Mouse (Mus musculus): ENCODE measurements around the gene Zc2hc1b.

DNA sequence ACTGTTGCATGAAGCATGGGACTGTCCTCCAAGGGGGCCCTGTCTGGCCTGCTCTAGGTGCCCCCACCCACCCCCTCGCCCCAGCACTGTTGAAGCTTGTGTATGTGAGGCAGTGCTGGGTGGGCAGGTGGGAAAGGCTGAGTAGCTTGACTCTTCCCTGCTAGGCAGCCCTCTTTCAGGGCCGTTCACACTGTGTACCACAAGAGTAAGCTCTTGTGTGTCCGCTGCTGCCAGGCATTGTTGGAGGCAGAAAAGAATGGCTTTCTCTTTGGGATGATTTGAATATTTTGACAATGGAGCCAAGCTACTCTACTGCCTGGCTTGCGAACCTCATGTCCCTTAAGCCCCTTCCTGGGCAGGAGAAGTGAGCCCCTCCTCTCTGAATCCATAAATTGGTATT, 62.8 kb downstream of the Zc2hc1b start:
- no peak for TF ChIP-seq CTCF (IDR thresholded peaks at IDR 0.05; ENCODE audit: low read depth)
- TF ChIP-seq EP300 (IDR thresholded peaks at IDR 0.05; ENCODE audit: low read depth): no peak
